In the genomic region with DNA sequence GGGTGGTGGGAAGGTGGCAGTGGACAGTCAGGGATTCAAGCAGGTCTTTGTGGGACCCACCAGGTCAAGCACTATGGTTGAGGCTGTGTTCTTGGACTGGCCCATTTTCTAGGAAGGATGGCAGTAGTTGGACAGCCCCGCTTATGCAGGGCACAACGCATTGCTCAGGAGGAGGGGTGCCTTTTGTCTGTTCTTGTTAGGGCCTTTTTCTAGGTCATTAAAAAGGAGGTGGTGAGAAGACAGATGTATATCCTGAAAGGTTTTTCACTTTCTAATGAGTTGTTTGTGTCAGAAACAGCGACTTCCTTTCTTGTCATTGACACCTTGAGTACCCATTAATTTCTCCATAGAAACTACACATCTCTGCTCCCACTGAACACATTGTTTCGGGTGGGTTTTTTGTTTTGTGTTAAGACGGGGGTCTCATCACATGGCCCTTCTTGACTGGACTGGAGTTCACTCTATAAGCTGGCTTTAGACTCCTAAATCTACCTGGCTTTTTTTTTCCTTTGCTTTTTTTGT, we compare ENCODE assay signal across 13 mouse cellular contexts.
"Had no signal": no experiment of that assay in that cellular context is flagged by ENCODE, and none has a peak within 500 bp of the region (broad histone marks: within the 10 kb centered on the region; RNA-seq: fewer than 3 reads in every experiment).

No protein-coding gene starts in this region.

- ATAC-seq: lung, postnatal 0 days; midbrain, embryonic 13.5 days had no signal

- H3K36me3 ChIP-seq: limb, embryonic 10.5 days; midbrain, embryonic 13.5 days; neural tube, embryonic 15.5 days had no signal

- H3K27me3 ChIP-seq: midbrain, embryonic 13.5 days; neural tube, embryonic 15.5 days had no signal

- H3K9ac ChIP-seq: midbrain, embryonic 13.5 days; neural tube, embryonic 15.5 days had no signal

- DNase-seq: kidney, postnatal 10 days; kidney, postnatal 4 days; lung, adult 2 months; lung, postnatal 36 days; thymus, adult 2 months; thymus, postnatal 25 days had no signal

- H3K27ac ChIP-seq: limb, embryonic 10.5 days; midbrain, embryonic 13.5 days; neural tube, embryonic 15.5 days; stomach, postnatal 0 days had no signal

- H3K4me2 ChIP-seq: midbrain, embryonic 13.5 days; neural tube, embryonic 15.5 days had no signal

- H3K9me3 ChIP-seq: limb, embryonic 10.5 days; midbrain, embryonic 13.5 days; neural tube, embryonic 15.5 days had no signal

- H3K4me3 ChIP-seq: left cerebral cortex, adult 2 months; limb, embryonic 10.5 days; midbrain, embryonic 13.5 days; myocyte; neural tube, embryonic 15.5 days had no signal
